Mouse (Mus musculus): ENCODE data around the gene Zfp964.
"Not testable (repeated sequence)": the region's sequence is repeated elsewhere in the genome, so short reads cannot be mapped to it uniquely, and the experiment has no call there.

Zfp964 gene

DNA sequence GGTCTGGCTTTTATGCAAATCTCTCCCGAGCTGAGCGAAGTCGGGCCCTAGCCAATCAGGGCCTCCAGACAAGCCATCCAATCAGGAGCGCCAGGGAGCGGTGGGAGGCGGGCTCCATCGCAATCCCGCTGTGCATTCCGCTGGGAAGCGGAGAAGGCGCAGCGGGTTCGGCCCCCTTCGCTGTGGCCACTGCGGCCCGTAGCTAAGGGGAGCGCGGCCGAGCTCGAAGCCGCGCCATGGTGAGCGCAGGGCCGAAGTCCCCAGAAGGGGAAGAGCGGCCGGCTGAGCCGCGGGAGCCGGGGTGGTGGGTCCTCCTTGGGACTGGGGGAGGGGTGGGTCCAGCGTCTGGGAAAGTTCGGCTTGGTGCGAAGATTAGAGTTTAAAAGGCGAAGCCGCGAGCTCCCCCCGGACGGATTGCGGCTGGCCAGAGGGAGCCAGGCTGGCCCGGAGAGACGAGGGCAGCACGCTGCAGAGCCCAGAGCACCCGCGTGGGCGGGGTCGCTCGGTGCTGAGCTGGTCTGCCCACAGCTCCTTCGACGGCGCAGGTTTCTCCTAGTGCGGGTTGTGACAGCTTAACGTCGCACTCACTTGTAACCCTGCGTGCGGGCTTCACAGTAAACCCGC is at the start of gene Zfp964:
Gene Zfp964 (plus strand): TSS at position 122 of the 624 bp plus-strand sequence.
- DNase-seq (ENCODE audit: low spot score in 2 of 2): peak; percentile 67 to 71

DNA sequence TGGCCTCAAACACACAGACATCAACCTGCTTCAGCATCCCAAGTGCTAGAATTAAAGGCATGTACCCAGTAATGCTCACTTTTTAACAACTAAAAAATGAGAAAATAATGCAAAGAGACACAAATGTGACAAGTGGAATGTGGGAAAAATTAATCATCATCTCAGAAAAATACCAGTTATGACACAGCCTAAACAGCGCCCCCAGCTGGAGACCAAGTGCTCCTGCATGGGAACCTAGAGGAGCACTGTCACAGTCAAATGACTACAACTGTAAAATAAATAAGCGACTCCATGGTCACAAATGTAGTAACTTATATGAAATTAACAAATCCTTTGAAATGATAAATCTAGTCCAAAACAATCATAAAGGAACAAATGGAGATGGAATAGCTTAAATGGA is 39.6 kb upstream of the Zfp964 start:
- DNase-seq (ENCODE audit: low spot score in 2 of 2): no peak

DNA sequence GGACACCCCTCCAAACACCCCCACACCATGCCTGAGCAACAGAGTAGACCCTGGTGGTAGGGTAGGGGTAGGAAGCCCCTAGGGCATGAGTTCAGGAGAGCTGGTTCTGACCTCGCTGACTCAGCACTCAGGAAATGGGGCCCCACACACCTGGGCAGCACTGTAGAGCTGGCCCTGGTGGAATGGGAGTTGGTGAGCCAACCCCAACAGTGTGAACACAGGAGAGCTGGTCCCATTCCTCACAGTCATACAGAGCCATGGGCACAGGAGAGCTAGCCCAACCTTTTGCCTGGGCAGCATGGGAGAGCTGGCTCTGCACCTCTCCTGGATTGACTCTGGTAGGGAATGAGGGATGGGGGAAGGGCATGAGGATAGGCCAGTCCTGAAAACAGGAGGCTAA is 36.2 kb upstream of the Zfp964 start:
- no peak for DNase-seq (ENCODE audit: low spot score in 2 of 2)

DNA sequence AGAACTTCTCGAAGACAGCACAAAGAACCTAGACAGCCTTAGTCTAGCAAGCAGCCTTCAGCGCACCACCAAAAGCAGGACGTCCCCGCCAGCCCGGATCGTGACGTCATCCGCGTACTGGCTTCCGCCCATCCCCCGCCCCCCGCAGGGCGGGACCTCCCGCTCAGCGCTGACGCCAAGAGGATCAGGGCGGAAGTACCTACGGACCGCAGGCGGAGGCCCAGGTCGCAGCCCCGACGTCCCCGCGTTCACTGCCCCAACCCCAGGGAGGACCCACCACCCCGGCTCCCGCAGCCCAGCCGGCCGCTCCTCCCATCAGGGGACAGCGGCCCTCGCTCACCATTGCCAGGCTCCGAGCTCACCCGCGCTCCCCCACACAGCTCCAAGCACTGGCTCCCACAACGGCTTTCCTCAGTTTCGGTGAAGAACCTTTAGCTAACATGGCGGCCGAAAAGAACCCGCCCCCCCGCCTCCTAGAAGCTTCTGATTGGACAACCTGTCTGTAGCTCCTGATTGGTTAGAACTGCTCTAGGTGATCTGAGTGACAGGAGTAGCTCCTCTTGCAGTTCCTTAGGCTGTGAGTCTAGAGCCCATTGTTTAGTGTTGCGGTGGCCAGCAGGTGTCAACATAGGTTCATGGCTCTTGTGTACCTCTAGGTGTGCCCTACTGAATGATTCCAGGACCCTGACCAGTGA is 29.0 kb upstream of the Zfp964 start, which contains the start of gene Zfp868:
Gene Zfp868 (minus strand): TSS at position 454 of the 695 bp plus-strand sequence.
- peak; percentile 98 to 99 for DNase-seq (ENCODE audit: low spot score in 2 of 2)

DNA sequence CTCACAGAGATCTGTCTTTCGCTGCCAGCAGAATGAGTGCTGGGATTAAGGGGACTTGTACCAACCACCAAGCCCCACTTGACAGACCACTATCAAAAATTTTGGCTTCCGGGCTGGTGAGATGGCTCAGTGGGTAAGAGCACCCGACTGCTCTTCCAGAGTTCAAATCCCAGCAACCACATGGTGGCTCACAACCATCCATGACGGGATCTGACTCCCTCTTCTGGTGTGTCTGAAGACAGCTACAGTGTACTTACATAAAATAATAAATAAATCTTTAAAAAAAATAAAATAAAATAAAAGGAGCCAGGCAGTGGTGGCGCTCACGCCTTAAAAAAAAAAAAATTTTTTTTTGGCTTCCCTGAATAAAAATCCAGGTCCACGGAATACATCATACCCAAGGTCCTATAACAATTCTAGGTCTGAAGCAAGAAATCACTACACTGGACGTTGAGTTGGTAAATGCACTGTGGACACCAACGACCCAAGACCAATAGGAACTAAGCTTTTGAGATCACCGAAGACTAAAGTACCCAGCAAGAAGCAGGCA is 396 bp upstream of the Zfp964 start:
- no peak for DNase-seq (ENCODE audit: low spot score in 2 of 2)

DNA sequence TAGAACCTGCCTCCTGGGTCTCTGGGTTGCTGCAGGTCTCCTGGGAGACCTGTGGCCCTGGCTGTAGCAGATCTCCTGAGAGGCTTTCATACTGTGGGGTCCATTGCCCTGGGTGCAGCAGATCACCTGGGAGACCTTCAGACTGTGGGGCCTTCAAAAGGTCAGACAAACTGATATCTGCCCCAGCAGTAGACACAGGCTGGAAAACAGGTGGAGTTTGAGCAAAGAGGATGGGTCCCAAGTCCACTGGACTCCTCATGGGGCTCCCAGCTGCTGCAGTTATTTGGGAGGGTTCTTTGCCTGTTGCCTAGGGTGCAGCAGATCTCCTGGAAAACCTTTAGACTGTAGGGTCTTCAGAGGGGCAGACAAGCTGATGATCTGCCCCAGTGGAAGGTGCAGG is 7.0 kb downstream of the Zfp964 start:
- no peak for DNase-seq (ENCODE audit: low spot score in 2 of 2)

DNA sequence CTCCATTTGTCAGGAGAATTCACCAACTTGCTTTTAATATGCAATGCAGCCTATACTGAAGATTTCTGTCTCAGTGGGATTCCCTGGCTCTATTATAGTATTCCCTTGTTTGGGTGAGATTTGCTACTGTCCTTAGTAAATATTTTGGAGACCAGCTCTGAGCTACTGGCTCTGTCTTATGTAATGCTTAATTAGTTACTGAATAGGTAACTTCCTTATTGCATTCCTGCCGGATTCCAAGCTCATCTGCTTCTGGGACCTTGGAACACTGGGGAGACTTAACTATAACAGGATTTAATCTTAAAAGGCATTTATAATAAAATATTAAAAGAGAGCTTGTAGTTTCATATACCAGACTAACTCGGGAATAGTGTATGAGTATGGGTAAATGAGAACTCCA is 10.8 kb downstream of the Zfp964 start:
- DNase-seq (ENCODE audit: low spot score in 2 of 2): not testable (repeated sequence)

DNA sequence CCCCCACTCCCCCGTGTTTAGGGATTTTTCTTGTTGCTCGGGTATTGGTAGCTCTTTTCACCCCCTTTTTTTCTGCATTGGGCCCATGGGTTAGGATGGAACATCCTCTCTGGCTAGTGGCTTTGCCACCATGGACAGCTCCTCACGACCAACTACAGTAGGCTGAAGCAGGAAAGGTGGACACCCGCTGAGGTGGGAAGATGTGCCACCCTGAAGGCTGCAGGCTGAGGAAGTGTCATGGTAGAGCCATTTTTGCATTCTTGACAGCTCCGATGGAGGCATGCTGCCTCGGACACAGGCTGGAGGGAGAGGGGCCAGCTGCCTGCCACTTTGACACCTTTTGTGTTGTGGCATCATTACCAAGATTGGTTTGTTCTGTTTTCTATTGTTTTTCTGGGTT is 47.5 kb downstream of the Zfp964 start:
- DNase-seq (ENCODE audit: low spot score in 2 of 2): no peak

DNA sequence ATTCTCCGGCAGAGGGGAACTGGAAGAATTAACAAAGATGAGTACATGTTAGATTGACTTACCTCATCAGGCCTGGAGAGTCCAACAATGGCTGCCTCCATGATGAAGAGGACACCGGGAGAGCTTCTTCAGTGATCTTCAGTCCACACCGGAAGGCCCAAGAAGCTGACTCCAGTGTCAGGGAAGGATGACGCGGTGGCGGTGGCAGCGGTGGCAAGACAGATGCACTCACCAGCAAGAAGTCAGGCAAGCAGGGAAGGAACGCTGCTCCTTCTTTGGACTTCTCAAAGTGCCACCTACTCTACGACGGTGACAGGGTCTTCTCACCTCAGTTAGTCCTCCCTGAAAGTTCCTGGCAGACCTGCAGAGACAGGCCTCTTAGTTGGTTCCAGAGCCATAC is 56.3 kb downstream of the Zfp964 start, which contains the start of gene Zfp869:
Gene Zfp869 (minus strand): TSS at position 101 of the 400 bp plus-strand sequence.
- DNase-seq (ENCODE audit: low spot score in 2 of 2): not testable (repeated sequence)

DNA sequence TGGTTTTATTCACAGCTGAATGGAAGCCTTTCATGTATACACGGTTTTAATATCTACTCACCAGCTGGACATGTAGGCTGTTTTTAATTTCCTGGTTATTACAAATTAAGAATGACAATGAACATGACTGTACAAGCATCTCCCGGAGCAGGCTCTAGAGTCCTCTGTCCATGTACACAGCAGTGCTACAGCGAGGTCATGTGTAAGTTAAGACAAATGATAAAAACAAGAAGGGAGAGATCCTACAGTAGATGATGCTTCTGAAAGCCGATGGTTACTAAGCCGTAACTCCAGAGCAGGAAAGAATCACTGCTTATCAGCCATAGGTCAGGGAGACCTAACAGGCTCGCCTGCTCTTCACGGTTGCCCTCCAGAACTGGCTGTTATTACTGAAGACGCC is 59.2 kb downstream of the Zfp964 start:
- no peak for DNase-seq (ENCODE audit: low spot score in 2 of 2)

DNA sequence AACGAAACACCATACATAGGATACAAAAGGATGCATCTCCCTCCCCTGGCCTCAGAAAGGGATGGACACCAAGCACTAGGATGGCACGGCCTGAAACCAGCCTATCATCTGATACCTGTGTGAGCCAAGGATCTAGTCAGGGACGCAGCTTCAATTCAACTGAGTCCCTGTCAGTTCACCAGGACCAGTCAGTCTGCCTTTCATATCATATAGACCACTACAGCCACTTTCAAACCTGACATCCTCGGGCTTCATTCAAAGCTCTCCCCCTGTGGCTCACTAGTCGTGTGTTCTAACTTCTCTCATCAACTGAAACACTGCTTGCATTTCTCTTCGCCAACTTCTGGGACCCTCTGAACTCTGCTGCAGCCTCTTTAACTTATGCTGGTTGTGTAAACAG is 61.1 kb downstream of the Zfp964 start:
- no peak for DNase-seq (ENCODE audit: low spot score in 2 of 2)
